Mouse (Mus musculus): ENCODE measurements around the gene Pycr1.

- TF ChIP-seq CTCF (IDR thresholded peaks at IDR 0.05; ENCODE audit: low read depth) (no peak), EP300 (IDR thresholded peaks at IDR 0.05; ENCODE audit: low read depth) (no peak)
These were observed 11.7 kb downstream of the Pycr1 start for GRCm38 (mm10) chr11:120631726-120632448.
